Mouse (Mus musculus) kidney, adult 9 months (tissue): ENCODE measurements around the gene Gm20388.

Source experiments
- DNase-seq: peaks from one replicate; pipeline ENCODE4 v3.0.0; 2022

Gene Gm20388

DNA sequence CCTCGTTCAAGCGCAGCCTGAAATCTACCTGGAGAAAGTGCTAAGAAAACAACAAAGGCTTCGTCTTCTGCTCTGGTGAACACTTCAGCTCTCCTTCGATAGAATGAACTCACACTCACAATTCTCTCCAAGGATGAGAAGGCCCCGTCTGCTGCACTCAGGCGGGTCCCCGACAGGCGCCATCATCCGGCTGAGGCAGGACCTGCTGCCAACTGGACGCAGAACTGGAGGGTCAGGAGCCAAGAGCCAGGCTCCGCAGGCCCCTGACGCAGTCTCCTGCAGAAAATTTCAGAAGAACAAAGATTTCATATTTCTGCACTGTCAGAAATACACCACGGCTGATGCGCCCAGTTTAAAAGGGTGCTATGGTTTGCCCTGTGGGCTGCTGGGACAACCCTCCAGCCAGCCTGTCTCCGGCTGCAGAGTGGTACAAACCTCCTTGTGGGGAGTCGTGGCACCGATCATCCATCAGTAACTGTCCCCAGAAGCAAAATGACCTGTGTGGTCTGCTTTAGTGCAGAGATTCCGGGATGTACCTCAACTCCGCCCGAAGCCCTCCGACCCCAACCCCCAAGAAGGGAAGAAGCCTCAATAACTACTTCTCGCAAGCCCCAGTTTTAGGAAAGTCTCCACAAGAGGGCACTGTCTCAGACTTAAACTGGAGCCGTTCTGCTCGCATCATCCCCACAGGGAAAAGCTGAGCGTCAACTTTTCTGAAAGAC is 3732.8 kb downstream of the Gm20388 start:
- peak; percentile 57 for DNase-seq

DNA sequence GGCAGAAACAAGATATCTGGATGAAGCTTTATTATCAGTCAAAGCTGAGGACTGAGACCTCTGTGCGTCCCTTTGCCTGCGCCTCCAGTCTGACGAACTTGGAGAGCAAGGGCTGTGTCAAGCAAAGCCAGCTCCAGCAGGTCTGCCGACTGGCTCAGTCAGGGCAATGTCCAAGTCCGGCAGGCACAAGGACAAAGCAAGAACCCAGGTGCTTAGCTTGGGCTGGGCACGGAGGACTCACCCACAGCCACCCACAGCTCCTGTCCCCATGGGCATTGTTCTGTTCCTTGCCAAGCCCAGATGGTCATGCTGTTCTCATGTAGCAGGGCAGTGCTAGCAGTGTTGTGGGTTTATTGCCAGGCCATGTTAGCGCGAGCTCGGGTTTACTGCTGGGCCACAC is 3734.6 kb downstream of the Gm20388 start:
- peak; percentile 53 for DNase-seq

DNA sequence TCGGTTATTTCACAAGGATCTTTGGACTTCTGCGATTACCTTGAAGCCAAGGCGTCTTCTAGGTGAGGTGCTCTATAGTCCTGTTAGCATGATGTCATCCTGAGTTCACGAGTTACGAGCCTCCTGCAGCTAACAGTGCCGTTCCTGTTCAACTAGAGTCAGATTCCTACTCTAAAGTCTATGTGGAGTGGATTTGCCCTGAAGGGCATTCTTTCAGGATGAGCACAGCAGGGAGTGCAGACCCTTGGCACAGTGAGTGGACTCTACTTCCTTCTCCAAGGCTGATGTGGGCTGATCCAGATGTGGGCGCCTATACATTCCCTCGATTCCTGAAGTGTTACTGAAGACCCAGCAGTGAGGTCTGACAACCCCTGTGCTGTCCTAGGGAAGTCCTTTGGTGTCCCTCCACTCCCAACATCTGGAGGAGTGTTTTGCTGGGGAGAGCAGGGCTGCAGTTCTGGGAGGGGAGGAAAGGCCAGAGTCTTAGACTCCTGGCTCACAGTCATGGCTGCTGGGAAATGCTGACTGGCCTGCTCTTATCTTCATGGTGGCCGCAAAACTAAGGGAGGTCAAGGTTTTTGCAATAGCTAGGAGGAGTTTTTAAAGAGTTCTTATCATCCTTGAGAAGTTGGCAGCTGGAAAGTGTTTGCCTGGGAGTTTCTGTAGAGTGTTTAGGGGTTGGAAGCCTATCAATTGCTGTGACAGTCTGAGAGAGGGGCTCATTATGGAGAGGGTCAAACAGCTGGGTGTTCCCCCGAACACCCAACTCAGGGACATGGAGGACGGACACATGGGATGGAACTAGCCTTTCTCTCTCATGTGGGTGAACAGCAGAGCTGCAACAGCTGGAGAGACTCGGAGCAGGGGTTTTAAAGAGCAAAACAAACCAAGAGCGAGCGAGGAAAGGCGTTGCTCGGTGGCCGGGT is 3737.9 kb downstream of the Gm20388 start:
- DNase-seq, result no peak

DNA sequence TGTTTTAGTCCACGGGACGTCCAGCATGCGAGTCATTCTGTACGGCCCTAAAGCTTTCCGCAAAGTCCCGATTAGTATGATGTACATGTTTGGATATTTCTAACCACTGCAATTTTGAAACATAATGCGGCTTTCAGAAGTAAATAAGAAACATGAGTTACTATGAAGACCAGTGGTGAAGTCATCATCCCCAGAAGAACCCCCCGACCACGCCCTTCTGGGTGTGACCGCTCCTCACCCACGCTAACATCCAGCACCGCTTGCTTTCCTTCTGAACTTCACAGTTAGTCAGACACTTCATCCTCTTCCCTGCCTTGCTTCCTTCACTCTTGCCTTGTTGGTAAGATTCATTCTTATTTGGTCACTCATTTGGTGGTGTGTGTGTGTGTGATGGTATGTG is 3738.8 kb downstream of the Gm20388 start:
- DNase-seq, result no peak

DNA sequence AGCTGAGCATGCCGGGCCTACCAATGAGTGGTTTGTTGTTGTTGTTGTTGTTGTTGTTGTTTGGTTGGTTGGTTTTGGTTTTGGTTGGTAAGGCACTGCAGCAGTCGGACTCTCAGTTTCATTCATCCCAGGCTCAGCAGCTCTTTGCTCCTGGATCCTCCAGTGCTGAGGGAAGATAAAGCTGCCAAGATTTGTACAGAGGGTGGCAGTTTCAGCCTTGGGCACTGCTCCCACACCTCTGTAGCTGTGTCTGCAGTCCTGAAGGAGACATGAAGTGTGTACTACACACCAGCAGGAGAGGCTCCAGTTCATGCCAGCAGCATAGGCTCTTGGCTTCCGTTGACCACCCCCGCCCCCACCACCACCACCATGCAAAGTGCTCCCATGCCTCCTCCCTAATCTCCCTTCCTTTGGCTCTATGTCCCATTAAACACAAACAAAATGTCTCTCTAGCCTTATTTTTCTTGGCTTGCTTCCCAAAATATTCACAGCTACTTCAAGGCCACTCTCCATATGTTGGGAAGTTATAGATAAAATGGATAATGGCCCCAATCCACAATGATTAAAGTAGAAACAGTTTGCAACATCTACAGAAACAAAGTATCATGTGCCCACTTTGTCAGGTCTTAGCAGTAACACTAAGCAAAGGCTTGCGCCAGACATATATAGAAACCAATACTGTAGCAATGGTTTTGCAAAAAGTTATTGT is 3740.9 kb downstream of the Gm20388 start:
- no peak for DNase-seq

DNA sequence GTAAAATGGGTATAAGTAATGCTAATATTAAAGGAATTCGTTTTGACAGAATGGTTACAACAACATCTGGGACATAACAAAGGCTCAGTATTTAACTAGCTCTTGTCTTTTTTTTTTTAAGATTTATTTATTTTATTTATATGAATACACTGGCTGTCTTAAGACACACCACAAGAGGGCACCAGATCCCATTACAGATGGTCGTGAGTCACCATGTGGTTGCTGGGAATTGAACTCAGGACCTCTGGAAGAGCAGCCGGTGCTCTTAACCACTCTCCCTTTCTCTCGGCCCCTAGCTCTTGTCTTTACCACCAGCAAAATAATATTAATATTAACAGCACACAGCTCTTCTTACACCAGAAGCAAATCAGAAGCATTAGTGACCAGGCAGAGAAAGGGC is 3742.0 kb downstream of the Gm20388 start:
- no peak for DNase-seq

DNA sequence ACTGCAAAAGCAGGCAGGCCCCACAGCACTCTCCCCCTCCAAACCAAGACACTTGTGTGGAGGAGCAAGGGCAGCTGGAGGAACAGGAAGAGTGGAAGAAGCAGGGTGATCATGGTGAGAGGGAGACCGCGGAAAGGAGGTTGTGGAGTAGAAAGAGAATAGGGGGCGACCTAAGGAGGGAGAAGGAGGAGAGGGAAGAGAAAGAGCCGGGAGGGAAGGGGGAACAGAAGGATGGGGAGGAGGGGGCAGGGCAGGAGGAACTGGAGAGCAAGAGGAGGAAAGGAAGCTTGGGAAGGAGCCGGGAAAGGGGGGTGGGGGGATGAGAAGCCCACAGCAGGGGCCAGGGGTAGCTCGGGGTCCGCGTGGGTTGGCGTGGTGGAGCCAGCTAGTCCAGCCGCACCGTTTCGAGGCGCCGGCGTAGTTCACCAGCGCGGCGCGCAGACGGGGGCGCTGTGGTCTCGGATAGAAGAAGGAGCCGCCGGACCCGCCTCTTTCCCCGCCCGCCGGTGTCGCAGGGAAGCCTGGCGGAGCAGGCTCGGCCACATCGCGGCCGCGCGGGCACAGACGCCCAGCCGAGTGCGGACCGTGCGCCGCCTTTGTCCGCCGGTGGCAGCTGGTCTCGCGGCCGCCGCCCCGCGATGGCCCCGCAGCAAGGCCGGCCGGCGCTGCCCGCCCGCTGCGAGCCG is 3742.8 kb downstream of the Gm20388 start, which contains the start of gene Rhou:
Gene Rhou (plus strand): TSS at position 622 of the 686 bp plus-strand sequence.
- DNase-seq, result peak; percentile 88

DNA sequence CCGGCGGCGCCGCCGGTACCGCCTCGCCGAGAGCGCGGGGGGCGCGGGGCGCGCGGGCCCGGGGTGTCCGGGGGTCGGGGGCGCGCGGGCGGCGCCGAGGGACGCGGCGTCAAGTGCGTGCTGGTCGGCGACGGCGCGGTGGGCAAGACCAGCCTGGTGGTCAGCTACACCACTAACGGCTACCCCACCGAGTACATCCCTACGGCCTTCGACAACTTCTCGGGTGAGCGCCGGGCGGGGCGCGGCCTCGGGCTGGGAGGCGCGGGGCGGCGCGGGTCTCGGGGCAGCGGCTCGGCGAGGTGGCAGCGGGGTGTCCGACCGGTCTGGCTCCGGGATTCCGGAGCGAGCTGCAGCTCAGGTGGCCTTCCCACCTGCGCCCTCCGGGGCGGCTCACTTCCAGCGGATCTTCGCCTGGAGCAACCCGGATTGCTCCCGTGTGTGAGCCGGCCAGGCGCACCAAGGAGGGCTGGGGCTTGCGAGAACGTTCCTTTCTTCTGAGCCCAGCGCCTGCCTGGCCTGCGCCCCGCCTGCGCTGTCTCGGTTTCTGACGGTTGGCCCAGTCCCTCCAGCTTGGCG is 3743.4 kb downstream of the Gm20388 start:
- no peak for DNase-seq

DNA sequence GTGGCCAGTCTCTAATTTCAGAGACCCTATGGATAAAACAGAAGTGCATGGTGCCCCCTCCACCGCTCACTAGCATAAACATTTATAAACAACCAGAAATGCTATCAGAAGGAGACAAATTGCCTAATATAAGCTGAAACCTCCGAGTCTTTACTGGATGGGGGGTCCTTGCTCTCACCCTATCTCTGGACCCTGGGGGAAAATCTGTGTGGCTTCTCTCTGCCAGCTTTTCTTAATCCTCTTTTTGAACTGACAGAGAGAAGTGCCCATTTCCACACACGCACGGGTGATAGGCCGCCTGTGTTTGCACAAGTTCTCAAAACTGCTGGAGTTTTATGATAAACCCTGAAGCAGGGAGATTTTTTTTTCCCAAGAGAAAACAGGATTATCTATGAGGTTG is 3744.1 kb downstream of the Gm20388 start:
- no peak for DNase-seq

DNA sequence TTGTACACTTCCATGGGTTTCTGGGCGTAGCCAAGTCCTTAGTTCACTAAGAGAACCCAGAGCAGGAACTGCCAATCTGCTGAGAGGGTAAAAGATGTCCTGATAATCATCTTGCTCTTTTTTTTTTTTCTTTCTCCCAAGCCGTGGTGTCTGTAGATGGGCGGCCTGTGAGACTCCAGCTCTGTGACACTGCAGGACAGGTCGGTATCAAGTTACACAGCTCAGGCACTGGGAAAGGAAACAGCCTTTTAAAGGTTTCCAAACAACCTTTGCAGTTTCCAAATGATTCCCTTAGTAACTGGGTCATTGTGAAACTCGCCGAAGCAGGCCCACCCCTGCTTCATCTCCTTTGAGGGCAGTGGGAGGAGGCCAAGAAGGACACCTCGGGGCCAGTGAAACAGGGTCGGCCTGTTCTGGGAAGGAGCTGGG is 3744.7 kb downstream of the Gm20388 start:
- no peak for DNase-seq

DNA sequence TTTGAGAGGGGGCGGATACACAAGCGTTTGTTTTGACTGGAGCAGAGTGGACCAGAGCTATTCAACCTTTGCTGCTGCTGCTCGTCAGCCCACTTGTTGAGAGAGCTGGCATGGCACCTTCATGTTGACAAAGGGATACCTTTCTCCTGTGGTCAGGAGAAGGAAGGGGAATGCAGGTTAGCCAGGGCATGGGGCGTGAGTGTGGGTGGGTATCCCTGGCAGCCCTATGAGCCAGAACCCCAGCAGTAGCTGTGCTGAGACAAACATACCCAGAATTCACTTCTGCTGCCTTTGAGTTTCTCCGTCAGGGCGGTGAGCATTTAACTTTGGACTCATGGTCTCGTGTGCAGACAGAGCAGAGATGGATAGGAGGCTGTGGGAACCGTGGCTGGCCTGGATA is 3747.2 kb downstream of the Gm20388 start:
- DNase-seq, result no peak

DNA sequence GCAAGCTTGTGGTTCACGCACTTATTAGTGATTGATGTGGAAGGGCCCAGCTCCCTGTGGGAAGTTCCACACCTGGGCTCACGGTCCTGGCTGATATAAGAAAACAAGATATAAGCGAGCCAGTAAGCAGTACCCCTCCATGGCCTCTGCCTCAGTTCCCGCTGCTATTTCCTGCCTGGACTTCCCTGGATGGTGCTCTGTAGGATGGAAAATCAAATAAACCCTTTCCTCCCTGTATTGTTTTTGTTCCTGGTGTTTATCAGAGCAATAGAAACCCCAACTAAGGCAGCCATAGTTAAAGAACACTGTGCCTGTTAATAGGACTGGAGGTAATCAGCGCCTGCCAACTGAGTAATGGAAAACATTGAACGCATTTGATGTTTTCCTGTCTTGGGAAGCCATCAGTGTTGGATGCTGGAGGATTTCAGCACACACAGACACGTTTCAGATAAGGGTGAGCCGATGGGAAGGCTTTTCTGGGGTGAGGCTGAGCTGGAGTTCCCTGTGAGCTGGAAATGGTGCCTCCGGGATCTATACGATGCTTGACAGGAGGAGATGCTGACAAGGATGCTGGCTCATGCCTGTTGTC is 3748.9 kb downstream of the Gm20388 start:
- no peak for DNase-seq

DNA sequence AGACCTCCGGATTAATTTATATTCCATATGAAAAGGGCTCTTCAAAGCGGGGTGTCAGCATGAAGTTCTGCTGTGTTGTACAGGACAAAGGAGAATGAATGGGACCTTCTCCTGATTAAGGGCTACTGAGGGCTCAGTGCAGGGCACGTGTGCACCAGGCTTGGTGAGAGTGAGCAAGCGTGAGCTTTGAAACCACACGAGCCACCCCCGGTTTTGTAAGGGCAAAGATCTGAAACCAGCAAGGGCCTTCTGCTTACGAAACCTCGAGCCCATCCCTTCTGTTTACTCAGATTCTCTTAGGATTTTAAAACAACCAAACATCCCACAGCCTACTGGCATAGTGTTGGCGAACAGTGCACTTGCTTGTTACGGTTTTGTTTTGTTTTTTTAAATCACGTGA is 3750.9 kb downstream of the Gm20388 start:
- no peak for DNase-seq

DNA sequence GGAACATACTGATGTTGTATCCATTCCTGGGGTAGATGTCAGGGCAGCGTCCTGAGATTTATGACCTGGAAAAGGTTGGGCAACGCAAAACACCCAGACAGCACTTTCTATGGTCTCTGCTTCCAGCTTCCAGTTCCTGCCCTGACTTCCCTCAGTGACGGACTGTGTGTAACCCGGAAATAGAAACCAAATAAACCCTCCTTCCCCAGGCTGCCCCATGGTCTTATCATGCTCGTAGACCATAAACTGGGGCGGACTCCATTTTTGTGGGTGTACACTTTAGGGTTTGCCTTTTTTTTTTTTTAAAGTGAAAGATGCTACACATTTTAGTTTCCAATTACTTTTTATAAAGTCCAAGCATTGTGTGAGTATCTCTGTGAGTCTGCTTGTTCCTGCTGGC is 3754.9 kb downstream of the Gm20388 start:
- no peak for DNase-seq

DNA sequence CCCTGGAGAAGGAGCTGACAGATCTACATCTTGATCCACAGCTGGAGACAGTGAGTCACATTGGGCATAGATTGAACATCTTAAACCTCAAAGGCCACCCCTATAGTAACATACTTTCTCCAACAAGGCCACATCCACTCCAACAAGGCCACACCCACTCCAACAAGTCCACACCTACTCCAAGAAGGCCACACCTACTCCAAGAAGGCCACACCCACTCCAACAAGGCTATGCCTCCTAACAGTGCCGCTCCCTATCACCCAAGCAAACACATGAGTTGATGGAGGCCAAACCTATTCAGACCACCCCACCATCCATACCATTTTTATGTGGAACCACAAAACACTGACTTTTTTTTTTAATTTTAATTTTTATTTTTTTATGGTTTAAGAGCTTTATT is 3756.2 kb downstream of the Gm20388 start:
- DNase-seq, result no peak

DNA sequence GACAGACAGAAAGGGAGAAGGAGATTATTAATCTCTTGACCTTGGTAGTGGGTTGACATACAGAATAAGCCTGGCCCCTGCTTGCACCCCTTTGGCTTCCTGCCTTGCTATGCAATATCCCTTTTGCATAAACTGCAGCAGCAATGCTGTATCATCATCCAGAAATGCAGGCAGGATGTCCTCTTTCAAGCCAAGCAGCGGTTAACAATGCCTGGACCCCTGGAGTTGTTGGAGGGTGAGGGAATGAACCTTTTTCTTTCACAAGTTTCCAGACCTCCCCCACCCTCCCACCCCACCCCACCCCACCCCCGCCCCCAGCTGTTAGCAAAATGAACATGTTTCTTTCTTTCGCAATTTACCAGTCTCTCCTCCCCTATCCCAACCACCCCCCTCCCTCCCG is 3758.0 kb downstream of the Gm20388 start:
- no peak for DNase-seq

DNA sequence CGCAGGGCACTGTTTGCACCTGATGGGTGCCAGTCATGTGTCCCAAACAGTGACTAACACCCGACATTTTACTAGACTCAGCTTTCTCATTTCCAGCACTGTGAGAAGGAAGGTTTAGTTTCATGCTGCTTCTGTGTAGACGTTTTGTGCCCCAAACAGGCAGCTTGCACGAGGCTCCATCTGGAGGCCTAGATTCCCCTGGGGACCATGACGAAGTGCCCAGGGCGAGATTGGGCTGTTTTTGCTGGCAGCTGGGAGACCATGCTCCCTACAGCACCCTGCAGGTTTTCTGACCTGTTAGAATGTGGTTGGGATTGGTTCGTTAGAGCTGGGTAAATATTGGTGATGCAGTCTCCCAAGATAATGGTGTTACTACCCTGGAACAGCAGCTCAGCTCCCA is 3760.1 kb downstream of the Gm20388 start:
- DNase-seq, result no peak

DNA sequence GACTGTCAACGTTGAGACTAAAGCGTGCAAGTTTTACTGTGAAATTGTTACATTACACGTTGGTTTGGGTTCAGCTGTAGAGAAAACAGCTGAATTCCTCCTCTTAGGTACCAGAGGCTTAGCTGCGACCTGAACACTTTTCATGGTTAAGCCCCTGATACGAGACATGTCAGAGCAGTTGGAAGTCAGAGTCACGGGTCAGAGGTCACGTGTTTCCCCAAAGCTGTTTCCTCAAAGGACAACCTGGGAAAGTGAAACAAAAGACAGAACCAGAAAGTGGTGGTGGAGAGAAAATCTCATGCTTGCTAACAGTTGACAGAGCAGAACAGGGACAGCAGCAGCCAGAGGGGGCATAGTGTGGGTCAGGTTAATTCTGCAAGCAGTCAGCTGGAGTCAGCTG is 3760.8 kb downstream of the Gm20388 start:
- DNase-seq, result no peak

DNA sequence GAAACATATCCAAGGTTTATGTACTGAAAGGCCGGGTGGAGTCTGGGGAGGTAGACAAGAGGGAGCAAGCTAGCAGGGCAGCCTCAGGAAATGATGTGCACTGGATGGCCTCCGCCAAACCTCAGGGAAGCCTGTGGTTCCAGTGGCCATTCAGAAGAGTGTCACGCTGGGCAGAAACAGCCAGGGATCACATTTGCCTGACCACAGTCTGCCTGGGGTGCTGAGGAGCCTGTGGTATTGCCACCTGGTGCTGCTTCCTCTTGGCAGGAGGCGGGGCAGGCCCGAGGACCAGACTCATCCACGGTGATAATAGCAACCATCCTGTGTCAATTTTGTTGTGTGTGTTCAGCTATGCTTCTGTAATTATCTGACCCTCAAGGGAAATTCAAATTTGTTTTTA is 3762.0 kb downstream of the Gm20388 start:
- no peak for DNase-seq

DNA sequence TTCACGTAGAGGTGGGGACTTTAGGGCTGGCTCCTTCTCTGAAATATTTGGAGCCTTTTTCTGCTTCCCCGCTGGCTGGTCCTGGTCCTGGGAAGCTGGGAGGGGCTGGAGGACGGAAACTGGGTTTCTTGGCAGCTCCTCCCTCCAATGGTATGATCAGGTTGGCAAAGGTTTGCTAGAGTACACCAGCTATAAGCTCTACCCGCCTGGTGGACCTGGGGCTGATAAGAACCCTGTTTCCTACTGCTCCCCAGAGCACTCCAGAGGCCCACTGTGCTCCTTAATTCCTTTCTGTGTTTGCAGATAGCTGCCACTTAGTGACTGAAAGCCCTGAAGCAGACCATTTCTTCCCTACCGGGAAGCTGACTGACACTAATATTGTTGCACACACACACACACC is 3765.0 kb downstream of the Gm20388 start:
- no peak for DNase-seq

DNA sequence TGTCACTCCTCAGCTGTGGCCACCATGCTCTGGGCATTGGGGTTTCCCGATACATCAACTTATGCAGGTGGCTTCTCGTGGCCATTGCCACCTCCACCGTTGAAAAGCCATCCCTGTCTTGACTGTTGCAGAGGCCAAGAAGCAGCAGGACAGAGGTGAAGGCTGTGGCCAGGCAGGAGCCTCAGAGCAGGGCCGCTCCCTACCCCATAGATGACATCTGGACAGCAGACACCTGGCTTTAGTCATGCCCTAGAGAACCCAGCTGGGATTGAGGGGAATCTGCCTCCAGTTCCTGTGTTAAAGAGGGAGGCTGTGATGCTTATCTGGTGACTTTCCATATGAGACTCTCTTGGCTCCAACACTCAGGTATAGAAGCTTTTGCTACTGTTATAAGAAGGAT is 3767.7 kb downstream of the Gm20388 start:
- DNase-seq, result no peak
